In the genomic region with DNA sequence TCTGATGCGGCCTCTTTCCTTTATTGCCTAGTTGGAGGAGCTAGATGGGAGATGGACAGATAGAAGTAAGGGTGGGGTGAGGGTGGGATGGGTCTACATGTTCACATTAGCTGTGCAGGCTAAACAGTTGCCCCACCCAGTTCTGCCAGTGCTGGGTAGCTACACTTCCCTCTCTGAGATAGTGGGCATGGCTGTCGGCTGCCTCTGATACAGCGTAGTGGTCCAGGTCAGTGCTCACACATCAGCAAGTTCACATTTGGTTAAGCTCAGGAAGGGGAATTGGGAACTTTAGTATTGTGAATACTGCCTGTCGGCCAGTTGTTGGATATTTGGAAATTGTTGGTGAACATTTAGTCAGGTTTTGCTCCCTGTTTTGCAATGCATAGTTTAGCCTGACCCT, we compare ENCODE assay signal across 21 mouse cellular contexts. TPM values are rescaled to one million over a fixed set of nuclear protein-coding genes. Genes with fewer than 3 reads are reported as not detected.
DNase-seq lines count a peak whose midpoint lies in the region; ATAC-seq and TF ChIP-seq lines count a peak whose summit lies in the region.
"Had no signal": no experiment of that assay in that cellular context is flagged by ENCODE, and none has a peak within 500 bp of the region (broad histone marks: within the 10 kb centered on the region; RNA-seq: fewer than 3 reads in every experiment).

No protein-coding gene starts in this region.

- no peaks in the 10 kb centered on the region for H3K27me3 ChIP-seq in heart, embryonic 14.5 days (ENCODE audit: control insufficient read depth, insufficient read depth, low read length)
- no peaks in the 10 kb centered on the region for H3K27me3 ChIP-seq in liver, embryonic 14.5 days (ENCODE audit: control insufficient read depth, insufficient read depth, low read length)
- H3K27me3 ChIP-seq: CH12.LX; forebrain, embryonic 13.5 days; heart, embryonic 12.5 days had no signal

- H3K4me1 ChIP-seq in heart, embryonic 14.5 days (ENCODE audit: control insufficient read depth in 2 of 2, insufficient read depth in 2 of 2, low read length in 2 of 2) = peaks cover 5 to 14% of the 10 kb centered on the region in 2 experiments
- H3K4me1 ChIP-seq in liver, embryonic 14.5 days (replicated peaks; ENCODE audit: control insufficient read depth in 2 of 2, insufficient read depth in 2 of 2, low read length in 1 of 2) = peaks cover 0 to 12% of the 10 kb centered on the region in 2 experiments

- no peak for TF ChIP-seq EP300 in liver, embryonic 14.5 days (IDR thresholded peaks at IDR 0.05; ENCODE audit: low read depth)

- H3K9ac ChIP-seq in heart, embryonic 14.5 days (ENCODE audit: low read length) = no peak overlapping the region
- H3K9ac ChIP-seq in liver, embryonic 14.5 days (replicated peaks) = no peak overlapping the region
- H3K9ac ChIP-seq: forebrain, embryonic 13.5 days; heart, embryonic 12.5 days had no signal

- TF ChIP-seq CTCF in liver, embryonic 14.5 days (IDR thresholded peaks at IDR 0.05; ENCODE audit: low read depth) = no peak

- H3K36me3 ChIP-seq in heart, embryonic 14.5 days (ENCODE audit: control insufficient read depth, insufficient read depth, low read length) = no peaks in the 10 kb centered on the region
- no peaks in the 10 kb centered on the region for H3K36me3 ChIP-seq in liver, embryonic 14.5 days (replicated peaks; ENCODE audit: control insufficient read depth, insufficient read depth, low read depth)
- H3K36me3 ChIP-seq: heart, embryonic 12.5 days had no signal

- no peak overlapping the region for H3K27ac ChIP-seq in heart, embryonic 14.5 days (replicated peaks in 1 of 2; ENCODE audit: control insufficient read depth in 1 of 2, insufficient read depth in 1 of 2, low read depth in 2 of 2, low read length in 2 of 2)
- no peak overlapping the region for H3K27ac ChIP-seq in liver, embryonic 14.5 days
- H3K27ac ChIP-seq: forebrain, embryonic 13.5 days; kidney, postnatal 0 days had no signal

- no peak overlapping the region for H3K4me2 ChIP-seq in heart, embryonic 14.5 days (ENCODE audit: low read length)
- no peak overlapping the region for H3K4me2 ChIP-seq in liver, embryonic 14.5 days (ENCODE audit: low read depth)
- H3K4me2 ChIP-seq: forebrain, embryonic 13.5 days; heart, embryonic 12.5 days; midbrain, embryonic 11.5 days had no signal

- ATAC-seq in heart, embryonic 14.5 days (ENCODE audit: insufficient number of reproducible peaks, insufficient read depth, low FRiP score, low read depth) = peak; percentile 26; the same call in 1 of the 2 replicates
- ATAC-seq in erythroid progenitor cell, adult 5-6 weeks (replicated peaks; ENCODE audit: low FRiP score, poor library complexity, severe bottlenecking) = peak; percentile 60
- ATAC-seq in liver, embryonic 14.5 days (ENCODE audit: insufficient read depth) = peak; percentile 82
- peak; percentile 92 for ATAC-seq in megakaryocyte-erythroid progenitor cell, adult 5-6 weeks (replicated peaks; ENCODE audit: low FRiP score, low TSS enrichment, poor library complexity, severe bottlenecking)
- ATAC-seq: forebrain, embryonic 13.5 days; hindbrain, embryonic 16.5 days had no signal

- 68% methylated on average over 4 of the region's 4 CpGs for WGBS in heart, embryonic 14.5 days
- 30% methylated on average over 4 of the region's 4 CpGs for WGBS in liver, embryonic 14.5 days (ENCODE audit: insufficient replicate concordance)

- no peak overlapping the region for H3K4me3 ChIP-seq in heart, embryonic 14.5 days (ENCODE audit: control insufficient read depth in 1 of 2, insufficient read depth in 1 of 2, low read depth in 1 of 2, low read length in 2 of 2)
- H3K4me3 ChIP-seq in liver, embryonic 14.5 days (ENCODE audit: insufficient read depth in 1 of 2, low read depth in 2 of 2, low read length in 2 of 2) = no peak overlapping the region
- H3K4me3 ChIP-seq: forebrain, embryonic 13.5 days; heart, embryonic 12.5 days had no signal

- DNase-seq in heart, postnatal 4 days = no peak
- no peak for DNase-seq in liver, embryonic 14.5 days (ENCODE audit: low read depth in 3 of 3, low spot score in 3 of 3)
- DNase-seq in cerebellum, postnatal 25 days = no peak
- no peak for DNase-seq in left cerebral cortex, adult 9 months (ENCODE audit: low spot score in 2 of 2)
- DNase-seq in cerebellum, adult 18-20 months = no peak
- DNase-seq: adrenal gland, adult 2 months; cerebellum, postnatal 14 days; kidney, adult 18-20 months; left cerebral cortex, postnatal 4 days; lung, postnatal 14 days; right cerebral cortex, postnatal 4 days; thymus, adult 2 months had no signal

- H3K9me3 ChIP-seq in heart, embryonic 14.5 days (ENCODE audit: control insufficient read depth, low read length) = no peaks in the 10 kb centered on the region
- H3K9me3 ChIP-seq in liver, embryonic 14.5 days (ENCODE audit: control insufficient read depth, low read length) = no peaks in the 10 kb centered on the region
- H3K9me3 ChIP-seq: forebrain, embryonic 13.5 days; heart, embryonic 12.5 days had no signal

RNA-seq across cellular contexts. Expression of a gene that starts 13.8 kb away (rescaled TPM):
- polyA plus RNA-seq in heart, embryonic 14.5 days (2014; fragmentation: Nextera tagmentation; extraction: Ambion mirVana) = 21.1 and 22.2 TPM in 2 replicates
- 10 to 100 TPM; 25.4 to 26.2 TPM for total RNA-seq in heart, postnatal 4 days (2021)
- 9.4 and 10.5 TPM in 2 replicates for total RNA-seq in erythroid progenitor cell, adult 5-6 weeks (2015; ENCODE audit: low replicate concordance)
- 7.4 and 7.6 TPM in 2 replicates for total RNA-seq in erythroid progenitor cell, adult 5-6 weeks (2017; ENCODE audit: low replicate concordance)
- 1.2 and 1.5 TPM in 2 replicates for polyA plus RNA-seq in liver, embryonic 14.5 days (2012; rRNA removed)
- 5.6 and 6.0 TPM in 2 replicates for polyA plus RNA-seq in liver, embryonic 14.5 days (2014; fragmentation: Nextera tagmentation; extraction: Ambion mirVana)
- 10.9 and 16.2 TPM in 2 replicates for total RNA-seq in megakaryocyte-erythroid progenitor cell, adult 5-6 weeks (2014; fragmentation: Nextera tagmentation)
- 10.0 and 10.3 TPM in 2 replicates for total RNA-seq in megakaryocyte-erythroid progenitor cell, adult 5-6 weeks (2017)

Comparison
In these comparisons a context has a peak if more than half of its experiments do, and no peak if none do; other contexts are left out.
1. ATAC-seq: peak in every context shown above with its lines; median percentile 92 in megakaryocyte-erythroid progenitor cell, adult 5-6 weeks; 82 in liver, embryonic 14.5 days; 60 in erythroid progenitor cell, adult 5-6 weeks; 26 in heart, embryonic 14.5 days.